Mouse (Mus musculus) heart, postnatal 25 days (tissue): ENCODE data around the gene Syce3. TPM values are rescaled to one million over a fixed set of nuclear protein-coding genes. Genes with fewer than 3 reads are reported as not detected.

Source experiments
- DNase-seq: peaks from one replicate; pipeline ENCODE4 v3.0.0; 2022; ENCODE audit warnings: low spot score
- intact Hi-C: fragments of 180-260 bp; cut with DNase I; formaldehyde crosslinking; loops from one replicate; pipeline ENCODE4 v1.15.1; 2025
- total RNA-seq, 2 experiments: library from RNA; stranded (reverse); gene quantifications; 2 replicates each; pipeline ENCODE4 v1.2.3; 2021

Syce3 gene
- total RNA-seq, 2 experiments from 2014 or later, result not detected

DNA sequence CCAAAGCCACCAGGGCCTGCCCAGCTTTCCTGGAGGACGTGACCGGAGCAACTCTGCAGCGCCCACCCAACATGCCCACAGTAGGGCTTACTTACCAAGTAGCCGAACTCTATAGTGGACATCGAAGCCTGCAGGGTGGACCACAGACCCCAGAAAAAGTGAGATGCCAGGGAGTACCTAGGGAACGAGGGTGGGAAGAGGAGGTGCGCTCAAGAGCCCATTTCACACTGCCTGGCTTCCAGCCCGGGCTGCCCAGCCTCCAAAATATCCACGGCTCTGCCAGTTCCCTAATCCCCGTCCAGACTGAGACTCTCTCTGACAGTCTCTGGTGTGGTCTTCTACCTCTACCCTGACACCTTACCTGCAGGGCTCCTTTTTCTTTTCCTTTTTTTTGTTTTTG, 16.4 kb upstream of the Syce3 start:
- DNase-seq, result no peak
- intact Hi-C loops, result no loop called here

DNA sequence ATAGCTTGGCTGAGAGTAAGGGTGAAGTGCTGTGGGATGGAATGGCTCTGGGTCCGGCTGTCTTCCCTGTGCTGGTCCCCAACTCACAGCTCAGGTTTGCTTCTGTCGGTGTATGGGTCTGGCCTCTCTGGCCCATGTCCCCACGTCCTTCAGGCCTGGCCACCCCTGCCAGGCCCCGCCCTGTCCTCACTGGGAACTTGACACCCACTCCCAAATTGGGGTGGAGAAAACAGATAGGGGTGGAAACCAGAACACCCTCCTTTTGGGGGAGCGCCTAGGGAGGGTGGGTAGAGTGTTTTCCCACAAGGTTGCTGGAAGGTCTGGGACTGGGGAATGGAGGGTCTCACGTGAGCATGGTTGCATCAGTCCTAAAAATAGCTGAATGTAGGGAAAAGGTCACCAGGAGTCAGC, 15.4 kb upstream of the Syce3 start, which contains the start of gene Cpt1b:
Gene Cpt1b (minus strand): TSS at position 153 of the 411 bp plus-strand sequence.
- DNase-seq, result peak; percentile 59
- intact Hi-C loops, result no loop called here

DNA sequence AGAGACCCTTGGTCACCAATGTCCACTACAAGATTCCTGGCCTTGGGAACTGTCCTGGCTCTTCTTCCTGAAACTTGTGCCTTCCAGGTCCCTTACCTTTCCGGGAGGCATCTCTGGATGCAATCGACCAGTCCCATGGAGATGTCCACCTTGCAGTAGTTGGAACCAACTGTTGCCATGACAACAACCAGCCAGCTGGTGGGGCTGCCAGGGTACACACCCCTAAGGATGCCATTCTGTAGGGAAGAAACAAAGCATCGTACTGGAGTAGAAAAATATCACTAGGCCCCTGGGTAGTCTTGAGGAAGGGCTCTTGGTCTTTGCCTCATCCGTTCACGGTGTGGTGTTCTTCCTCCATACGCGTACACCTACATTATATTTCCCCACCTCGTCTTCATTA, 14.3 kb upstream of the Syce3 start:
- DNase-seq, result no peak
- intact Hi-C loops, result no loop called here

DNA sequence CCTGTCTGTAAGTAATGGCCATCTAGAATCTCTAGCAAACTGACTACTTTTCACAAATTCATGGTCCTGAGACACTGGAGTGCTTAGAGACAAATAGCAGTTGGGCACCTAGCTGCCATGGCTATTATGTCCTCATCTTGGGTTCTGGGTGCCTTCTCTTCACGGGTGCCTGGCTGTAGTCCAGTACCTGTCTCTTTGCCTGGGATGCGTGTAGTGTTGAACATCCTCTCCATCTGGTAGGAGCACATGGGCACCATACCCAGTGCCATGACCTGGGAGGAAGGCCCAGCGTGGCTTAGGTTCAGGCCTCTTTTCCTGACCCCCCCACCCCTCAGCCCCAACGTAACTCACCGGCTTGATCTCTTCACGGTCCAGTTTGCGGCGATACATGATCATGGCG, 11.6 kb upstream of the Syce3 start:
- intact Hi-C loops, result no loop called here
- DNase-seq, result no peak

DNA sequence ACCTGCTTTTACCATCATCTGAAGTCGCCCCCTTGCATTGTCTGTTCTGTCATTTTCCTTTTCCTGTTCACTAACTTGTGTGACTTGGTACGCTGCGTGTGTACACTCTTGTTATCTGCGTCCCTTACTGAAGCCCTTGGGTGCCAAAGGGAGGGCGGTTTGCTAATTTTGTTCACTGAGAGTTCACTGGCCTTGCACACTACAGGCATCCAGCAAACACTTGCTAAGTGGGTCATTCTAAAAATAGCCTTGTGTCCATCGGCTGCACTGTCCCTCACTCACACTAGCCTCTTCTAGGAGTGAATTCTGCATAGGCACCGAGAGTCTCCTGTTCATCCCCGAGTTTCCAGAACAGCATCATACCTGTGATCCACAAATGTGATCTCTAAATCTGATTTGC, 5.0 kb upstream of the Syce3 start:
- intact Hi-C loops, result no loop called here
- DNase-seq, result no peak

DNA sequence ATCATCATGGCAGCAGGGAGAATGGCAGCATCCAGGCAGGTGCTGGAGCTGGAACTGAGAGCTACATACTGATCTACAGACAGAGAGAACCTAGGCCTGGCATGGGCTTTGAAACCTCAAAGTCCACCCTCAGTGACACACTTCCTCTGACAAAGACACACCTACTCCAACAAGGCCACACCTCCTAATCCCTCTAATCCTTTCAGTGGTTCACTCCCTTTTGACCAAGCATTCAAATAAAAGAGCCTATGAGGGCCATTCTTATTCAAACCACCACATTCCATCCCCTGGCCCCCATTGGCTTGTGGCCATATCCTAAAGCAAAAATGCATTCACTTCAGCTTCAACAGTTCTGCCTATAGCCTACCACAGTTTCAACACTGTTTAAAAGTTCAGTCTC, 3.6 kb downstream of the Syce3 start:
- intact Hi-C loops, result no loop called here
- no peak for DNase-seq

DNA sequence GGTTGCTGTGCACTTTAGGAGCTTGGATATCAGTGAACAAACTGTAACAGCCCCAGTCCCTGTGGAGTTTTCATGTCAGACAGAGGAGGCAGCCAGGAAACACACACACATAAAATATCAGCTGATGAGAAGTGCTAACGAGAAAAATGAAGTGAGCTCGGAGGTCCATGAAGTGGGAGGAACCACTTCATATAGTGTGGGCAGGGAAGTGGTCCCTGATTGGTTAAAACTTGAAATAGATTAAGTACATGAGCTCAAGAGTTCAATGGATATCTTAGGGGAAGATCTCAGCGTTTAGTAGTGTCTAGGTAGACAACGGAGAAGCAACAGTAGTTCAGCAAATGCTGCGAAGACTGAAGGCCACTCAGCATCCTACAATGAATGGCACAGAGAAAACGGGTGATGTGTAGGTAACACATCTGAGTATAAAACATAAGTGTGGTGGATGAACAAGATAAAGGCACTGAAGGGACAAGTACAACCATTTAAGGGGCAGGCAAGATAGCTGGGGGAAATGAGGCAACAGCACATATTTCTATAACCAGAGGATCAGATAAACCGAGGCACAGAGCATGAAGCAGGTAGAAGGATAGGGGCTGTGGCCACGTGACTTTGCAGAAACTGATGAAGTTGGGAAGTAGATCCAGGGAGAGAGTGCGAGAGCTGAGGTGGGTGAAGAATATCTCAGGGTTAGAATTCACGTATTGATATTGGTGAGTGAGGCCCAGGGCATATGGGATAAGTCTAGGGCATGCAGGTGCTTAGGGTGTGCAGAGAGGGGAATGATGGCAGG, 5.3 kb downstream of the Syce3 start:
- intact Hi-C loops, result no loop called here
- no peak for DNase-seq

DNA sequence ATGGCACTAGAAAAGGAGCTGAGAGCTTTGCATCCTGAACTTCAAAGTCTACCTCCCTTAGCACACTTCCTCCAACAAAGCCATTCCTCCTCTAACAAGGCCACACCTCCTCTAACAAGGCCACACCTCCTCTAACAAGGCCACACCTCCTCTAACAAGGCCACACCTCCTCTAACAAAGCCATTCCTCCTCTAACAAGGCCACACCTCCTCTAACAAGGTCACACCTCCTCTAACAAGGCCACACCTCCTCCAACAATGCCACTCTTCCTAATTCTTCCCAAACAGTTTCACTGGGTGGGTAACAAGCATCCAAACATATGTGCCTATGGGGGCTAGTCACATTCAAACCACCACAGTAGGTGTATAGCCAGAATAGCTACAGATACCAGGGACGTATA, 7.8 kb downstream of the Syce3 start:
- intact Hi-C loops, result no loop called here
- DNase-seq, result no peak

DNA sequence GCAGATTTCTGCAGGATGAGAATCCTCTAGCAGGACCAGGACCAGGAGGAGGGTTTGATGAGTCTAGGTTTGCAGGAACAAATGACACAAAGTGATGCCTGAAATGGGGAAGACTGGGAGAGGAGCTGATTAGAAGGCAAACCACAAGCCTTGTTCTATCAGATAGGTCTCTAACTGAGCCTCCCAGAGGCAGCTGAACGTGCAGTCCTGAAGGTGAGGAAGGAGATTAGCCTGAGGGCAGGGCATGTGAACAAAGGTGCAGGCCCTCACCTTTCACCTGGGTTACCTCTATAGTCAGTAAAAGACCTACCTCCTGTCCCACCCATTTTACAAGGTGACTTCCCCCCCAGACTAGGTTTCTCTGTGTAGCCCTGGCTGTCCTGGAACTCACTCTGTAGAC, 10.6 kb downstream of the Syce3 start:
- no peak for DNase-seq
- intact Hi-C loops, result no loop called here

DNA sequence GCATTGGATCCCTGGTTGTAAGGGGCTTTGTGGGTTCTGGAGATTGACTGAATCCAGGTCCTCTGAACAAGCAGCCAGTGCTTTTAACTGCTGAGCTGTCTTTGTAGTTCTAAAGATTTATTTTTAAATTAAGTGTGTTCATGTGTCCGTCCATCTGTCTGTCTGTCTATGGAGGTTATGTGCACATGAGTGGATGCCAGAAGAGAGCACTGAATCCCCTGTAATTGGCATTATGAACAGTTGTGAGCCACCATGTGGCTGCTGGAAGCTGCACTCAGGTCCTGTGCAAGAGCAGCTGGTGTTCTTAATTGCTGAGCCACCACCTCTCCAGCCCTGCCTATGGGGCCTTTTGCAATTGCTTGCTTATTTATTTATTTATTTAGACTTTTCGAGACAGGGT, 12.2 kb downstream of the Syce3 start:
- no peak for DNase-seq
- intact Hi-C loops, result no loop called here

DNA sequence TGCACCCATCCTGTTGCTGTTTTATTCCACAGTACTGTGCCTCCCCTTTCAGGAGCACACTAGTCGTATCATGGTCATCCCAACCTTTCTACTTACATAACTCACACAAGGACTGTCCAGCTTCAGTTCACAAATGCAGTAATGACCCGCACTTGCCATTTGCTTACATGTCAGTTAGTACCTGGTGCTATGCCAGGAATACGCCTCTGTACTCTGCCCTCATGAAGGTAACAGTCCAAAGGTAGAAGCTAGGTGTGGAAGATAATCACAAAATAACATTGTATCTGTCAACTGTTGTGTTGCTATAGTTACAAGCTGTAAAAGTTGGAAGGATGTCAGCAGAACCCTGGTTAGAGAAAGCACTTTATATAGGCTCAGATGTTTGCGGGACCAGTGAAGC, 13.4 kb downstream of the Syce3 start:
- intact Hi-C loops, result no loop called here
- no peak for DNase-seq

DNA sequence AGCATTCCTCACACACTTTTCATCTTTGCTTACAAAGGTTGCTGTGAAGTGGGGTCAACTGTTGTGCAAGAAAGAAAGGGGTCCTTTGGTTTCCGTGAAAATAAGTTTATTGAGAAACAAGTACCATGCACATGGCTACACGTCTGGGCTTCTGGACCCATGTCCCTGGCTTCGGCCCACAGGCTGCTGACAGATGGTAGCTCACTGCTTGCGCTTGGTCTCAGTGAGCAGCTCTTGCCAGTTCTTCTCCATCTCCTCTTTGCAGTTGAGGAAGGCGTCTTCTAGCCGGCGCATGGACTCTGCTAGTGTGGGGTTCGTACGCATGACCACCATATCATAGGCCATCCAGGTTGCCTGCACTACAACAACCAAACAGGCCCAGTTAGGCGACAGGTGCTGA, 20.2 kb downstream of the Syce3 start:
- no peak for DNase-seq
- intact Hi-C loops, result no loop called here

DNA sequence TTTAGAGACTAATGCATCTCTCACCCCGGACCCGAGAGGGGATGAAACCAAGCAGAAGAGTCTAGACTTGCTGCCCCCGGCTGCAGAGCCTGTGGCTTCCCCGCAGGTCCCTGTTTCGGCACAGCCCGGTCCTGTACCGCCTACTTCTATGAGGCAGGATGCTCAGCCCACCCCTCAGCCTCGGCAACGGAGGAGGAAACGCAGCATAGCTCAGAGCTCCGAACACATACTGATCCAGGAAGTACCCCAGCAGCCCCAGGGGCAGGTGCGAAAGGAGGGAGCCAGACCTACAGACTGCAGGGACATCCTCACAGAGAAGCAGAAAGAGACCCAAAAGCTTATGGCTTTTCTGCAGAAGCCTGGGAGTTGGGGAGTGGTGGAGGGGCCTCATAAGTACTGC, 23.2 kb downstream of the Syce3 start:
- intact Hi-C loops, result no loop called here
- DNase-seq, result no peak

DNA sequence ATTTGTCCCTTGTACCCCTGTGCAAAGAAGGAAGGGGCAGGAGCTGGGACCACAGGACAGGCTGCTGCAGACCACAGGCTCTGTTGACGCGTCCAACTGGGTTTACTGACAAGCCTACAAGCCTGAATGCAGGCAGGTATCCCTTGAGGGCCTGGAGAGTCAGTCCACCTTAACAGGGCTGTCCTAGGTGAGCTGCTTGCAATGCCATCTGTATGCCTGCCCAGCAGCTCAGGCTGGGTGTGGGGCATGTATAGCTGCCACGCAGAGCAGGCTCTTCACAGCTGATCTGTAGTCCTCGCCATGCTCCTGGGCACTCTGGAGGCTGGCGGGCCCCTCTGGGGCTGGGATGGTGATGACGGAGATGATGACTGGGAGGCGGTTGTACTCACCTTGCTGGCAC, 25.7 kb downstream of the Syce3 start, which contains the start of gene Klhdc7b:
Gene Klhdc7b (plus strand): TSS at position 301 of the 400 bp plus-strand sequence.
- intact Hi-C loops, result no loop called here
- no peak for DNase-seq

DNA sequence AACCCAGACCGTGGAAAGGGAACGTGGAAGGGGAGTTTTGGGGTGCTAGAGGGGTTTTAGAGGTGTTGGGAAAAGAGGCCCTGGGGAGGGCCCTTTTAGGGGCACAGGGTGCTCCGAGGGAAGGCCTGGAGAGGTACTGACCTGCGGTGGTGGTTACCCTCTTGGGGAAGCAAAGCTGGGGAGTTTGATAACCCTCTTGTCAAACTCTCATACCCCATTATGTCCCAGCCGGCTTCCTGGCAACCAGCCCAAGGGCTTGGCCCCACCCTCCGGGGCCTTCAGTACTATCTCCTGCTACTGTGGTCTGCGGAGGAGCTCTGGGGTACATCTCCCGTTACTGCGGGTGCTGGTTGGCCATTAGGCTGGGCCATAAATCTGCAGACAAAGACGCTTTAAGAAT, 30.9 kb downstream of the Syce3 start:
- intact Hi-C loops, result no loop called here
- DNase-seq, result no peak

DNA sequence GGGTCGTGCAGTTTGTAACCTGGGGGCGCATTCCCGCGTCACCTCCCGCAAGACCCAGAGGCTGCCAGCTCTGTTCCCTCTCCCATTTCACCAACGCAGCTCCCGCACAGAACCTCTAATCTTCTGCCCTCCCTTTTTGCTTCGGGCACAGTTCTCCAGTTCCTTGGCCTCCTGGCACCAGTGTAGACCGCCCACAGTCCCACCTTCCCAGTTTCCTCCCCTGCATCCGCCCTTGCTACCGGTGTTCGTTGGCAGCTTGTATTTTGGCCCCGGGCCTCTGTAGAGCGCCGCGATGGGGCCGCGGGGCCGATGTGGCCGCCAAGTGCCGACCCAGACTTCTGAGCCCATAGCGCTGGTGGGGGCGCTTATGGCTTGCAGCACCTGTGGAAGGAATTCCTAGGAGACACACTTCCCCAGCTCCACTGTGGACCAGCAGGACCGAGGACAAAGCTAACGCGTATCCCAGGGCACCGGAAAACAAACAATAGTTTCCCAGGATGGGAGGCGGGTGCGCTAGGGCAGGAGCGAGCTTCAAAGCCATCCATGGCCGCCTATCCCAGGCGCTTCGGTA, 31.4 kb downstream of the Syce3 start, which contains the start of gene Odf3b:
Gene Odf3b (minus strand): TSS at position 452 of the 571 bp plus-strand sequence.
- intact Hi-C loops, result no loop called here
- peak; percentile 34 for DNase-seq

DNA sequence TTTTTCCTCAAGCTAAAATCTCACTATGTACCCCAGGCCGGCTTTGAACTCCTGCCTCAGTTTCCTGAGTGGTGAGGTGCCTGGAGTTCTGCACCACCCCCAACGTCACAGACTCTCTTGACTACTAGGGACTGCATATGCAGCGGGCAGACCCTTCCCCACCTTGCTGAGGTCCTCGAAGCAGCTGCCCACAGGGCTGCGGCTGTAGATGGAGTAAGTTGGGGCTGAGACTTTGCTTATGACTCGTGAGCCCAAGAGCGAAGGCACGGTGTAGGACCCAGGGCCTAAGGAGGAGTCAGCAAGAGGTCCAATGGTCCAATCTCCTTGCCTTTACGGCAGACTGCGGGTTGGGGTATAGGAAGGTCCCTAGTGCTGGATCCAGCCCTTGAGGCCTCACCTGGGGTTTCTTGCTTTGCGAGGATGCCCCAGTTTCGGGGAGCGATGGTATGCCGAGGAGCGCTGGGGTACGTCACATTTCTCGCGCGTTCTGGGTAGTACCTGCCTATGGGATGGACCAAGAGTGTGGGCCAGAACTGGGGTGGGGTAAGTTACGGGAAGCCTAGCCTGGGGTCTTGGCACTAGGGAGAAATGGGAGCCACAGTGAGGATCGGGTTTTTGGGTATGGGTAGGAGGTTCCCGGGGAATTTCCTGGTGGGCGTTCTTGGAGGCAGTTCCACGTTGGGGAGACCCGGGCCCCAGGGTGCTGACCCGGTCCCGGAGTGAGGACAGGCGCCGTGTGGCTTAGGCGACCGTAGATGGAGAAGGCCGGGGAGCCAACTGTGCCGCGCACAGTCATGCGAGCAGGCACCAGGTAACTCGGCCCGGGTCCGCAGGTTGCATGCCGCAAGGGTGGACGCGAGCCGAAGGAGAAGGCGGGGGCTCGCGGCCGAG, 32.1 kb downstream of the Syce3 start:
- DNase-seq, result no peak
- intact Hi-C loops, result loop anchor here (2.0 kb wide), 1 partner anchor 51 kb away; the partner anchor contains the start of genes C730034F03Rik, Chkb and Gm44502

DNA sequence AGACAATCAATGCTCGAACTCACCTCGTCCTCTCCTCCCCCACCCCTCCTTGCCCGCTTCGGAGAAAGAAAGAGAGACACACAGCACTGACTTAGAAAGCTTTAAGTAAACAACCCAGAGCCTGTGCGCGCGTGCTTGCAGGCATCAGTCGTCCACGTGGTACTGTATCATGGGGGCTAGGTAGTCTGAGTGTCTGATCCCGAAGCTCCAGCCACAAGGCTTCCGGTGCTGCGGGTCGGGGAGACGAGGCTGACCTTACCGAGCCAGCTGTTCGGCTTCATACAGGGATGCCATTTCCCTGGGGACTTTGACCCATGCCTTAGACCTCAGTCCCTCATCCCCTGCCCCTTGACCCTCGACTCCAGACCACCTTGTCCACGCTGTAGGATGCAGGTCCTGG, 32.9 kb downstream of the Syce3 start:
- intact Hi-C loops, result loop anchor here (2.0 kb wide), 1 partner anchor 51 kb away; the partner anchor contains the start of genes C730034F03Rik, Chkb and Gm44502
- DNase-seq, result no peak

DNA sequence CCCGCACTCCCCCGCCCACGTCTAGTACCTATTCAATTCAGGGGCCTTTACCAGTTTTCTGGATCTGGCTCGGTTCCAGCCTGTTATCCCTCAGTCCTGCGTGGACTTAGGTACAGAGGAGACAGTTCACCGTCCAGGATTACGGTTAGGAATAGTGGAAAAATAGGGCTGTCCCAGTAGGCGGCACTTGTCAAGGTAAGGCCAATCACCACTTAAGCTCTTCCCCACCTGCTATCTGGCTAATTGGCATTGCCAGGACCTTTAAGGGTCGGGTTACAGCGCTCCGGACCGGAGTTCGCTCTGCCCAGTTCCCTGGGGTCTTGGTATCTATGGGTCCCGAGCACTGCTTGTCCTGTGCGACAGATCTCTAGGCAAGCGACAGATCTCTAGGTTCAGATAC, 33.3 kb downstream of the Syce3 start, which contains the start of gene Tymp:
Gene Tymp (minus strand): TSS at position 83 of the 400 bp plus-strand sequence.
- intact Hi-C loops, result loop anchor here (2.0 kb wide), 1 partner anchor 52 kb away; the partner anchor contains the start of genes C730034F03Rik, Chkb and Gm44502

DNA sequence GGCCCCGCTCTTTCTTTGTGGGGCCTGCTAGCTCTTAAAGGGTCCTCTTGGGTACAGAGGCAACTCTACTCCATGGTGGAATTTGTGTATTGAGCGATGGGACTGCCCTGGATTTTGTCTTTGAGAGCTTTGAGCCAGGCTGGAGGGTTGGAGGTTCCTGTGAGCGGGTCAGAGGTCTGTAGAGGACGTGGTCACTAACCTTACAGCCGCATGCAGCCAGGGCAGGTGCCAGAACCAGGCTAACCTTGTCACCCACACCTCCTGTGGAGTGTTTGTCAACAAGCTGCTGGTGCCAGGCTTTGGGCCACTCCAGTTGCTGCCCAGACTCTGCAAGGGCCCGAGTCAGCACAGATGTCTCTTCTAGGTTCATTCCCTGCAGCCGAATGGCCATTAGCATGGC, 34.3 kb downstream of the Syce3 start:
- DNase-seq, result no peak
- intact Hi-C loops, result loop anchor here (2.0 kb wide), 1 partner anchor 53 kb away; the partner anchor contains the start of genes C730034F03Rik, Chkb and Gm44502

More for the DNA sequence above, 33.3 kb downstream of the Syce3 start, which contains the start of gene Tymp:
- no peak for DNase-seq
